Mouse (Mus musculus) MEL (cell line): ENCODE data around the gene Arhgap18. TPM values are rescaled to one million over a fixed set of nuclear protein-coding genes. Genes with fewer than 3 reads are reported as not detected.

Experiments used
- DNase-seq: peaks from one replicate; pipeline ENCODE4 v3.0.0; 2011; ENCODE audit warnings: low read depth, low spot score
- H3K27ac ChIP-seq: 2 replicates; pipeline ENCODE4 v1.5.1; 2012; ENCODE audit warnings: low read depth, mild to moderate bottlenecking, control low read depth, low read length, moderate library complexity; ENCODE audit not compliant: control insufficient read depth
- H3K27me3 ChIP-seq, 2 experiments: fragments of 150-350 bp in 1 of 2; sonication (generic) in 1 of 2; 2 replicates each; pipeline ENCODE4 v1.6.1; 2012; ENCODE audit warnings: low read length in 2 of 2, mild to moderate bottlenecking in 2 of 2, improper control_type of control experiment in 1 of 2, moderate library complexity in 1 of 2; ENCODE audit not compliant: insufficient read depth in 2 of 2, control insufficient read depth in 1 of 2
- H3K36me3 ChIP-seq, 2 experiments: 2 replicates each; pipeline ENCODE4 v1.6.1; 2012 to 2014; ENCODE audit warnings: low read length in 2 of 2, improper control_type of control experiment in 1 of 2, inconsistent platforms in 1 of 2, mild to moderate bottlenecking in 1 of 2; ENCODE audit not compliant: insufficient read depth in 2 of 2, control insufficient read depth in 1 of 2
- H3K4me1 ChIP-seq, 2 experiments: fragments of 150-350 bp in 1 of 2; sonication (generic) in 1 of 2; 2 replicates each; pipeline ENCODE4 v1.6.1; 2012; ENCODE audit warnings: low read length in 2 of 2, improper control_type of control experiment in 1 of 2, mild to moderate bottlenecking in 1 of 2; ENCODE audit not compliant: insufficient read depth in 2 of 2, control insufficient read depth in 1 of 2
- H3K4me3 ChIP-seq, 2 experiments: fragments of 150-350 bp in 1 of 2; sonication (generic) in 1 of 2; 2 replicates each; pipeline ENCODE4 v1.5.1; 2012; ENCODE audit warnings: low read depth in 2 of 2, low read length in 2 of 2, mild to moderate bottlenecking in 2 of 2, moderate library complexity in 2 of 2, control low read depth in 1 of 2, improper control_type of control experiment in 1 of 2; ENCODE audit not compliant: control insufficient read depth in 1 of 2, insufficient read depth in 1 of 2
- H3K79me2 ChIP-seq: 2 replicates; pipeline ENCODE4 v1.6.1; 2012; ENCODE audit warnings: mild to moderate bottlenecking, low read length, moderate library complexity; ENCODE audit not compliant: control insufficient read depth, poor library complexity, insufficient read depth
- H3K9ac ChIP-seq: 2 replicates; pipeline ENCODE4 v1.6.1; 2012; ENCODE audit warnings: low read depth, mild to moderate bottlenecking, control low read depth, low read length, moderate library complexity; ENCODE audit not compliant: control insufficient read depth, poor library complexity, severe bottlenecking
- H3K9me3 ChIP-seq: fragments of 150-350 bp; sonication (generic); replicated peaks from 2 replicates; pipeline ENCODE4 v1.6.1; 2012; ENCODE audit warnings: mild to moderate bottlenecking, low read length, improper control_type of control experiment, moderate library complexity; ENCODE audit not compliant: insufficient read depth
- CHD1 ChIP-seq: IDR thresholded peaks from 2 replicates; pipeline ENCODE4 v1.6.1; 2012; ENCODE audit warnings: low read depth, mild to moderate bottlenecking, inconsistent platforms, low read length, improper control_type of control experiment
- ELF1 ChIP-seq: IDR thresholded peaks from 2 replicates; pipeline ENCODE4 v1.6.1; 2014; ENCODE audit warnings: low read depth, mild to moderate bottlenecking, inconsistent platforms, low read length, improper control_type of control experiment, moderate library complexity
- EP300 ChIP-seq, 2 experiments: IDR thresholded peaks; 2 replicates each; pipeline ENCODE4 v1.6.1; 2011; ENCODE audit warnings: improper control_type of control experiment in 2 of 2, low read length in 2 of 2, low read depth in 1 of 2, mild to moderate bottlenecking in 1 of 2
- GABPA ChIP-seq: IDR thresholded peaks from 2 replicates; pipeline ENCODE4 v1.6.1; 2012; ENCODE audit warnings: low read depth, mild to moderate bottlenecking, inconsistent platforms, low read length, improper control_type of control experiment, moderate library complexity
- GATA1 ChIP-seq: IDR thresholded peaks from 2 replicates; pipeline ENCODE4 v1.6.1; 2011; ENCODE audit warnings: low read depth, low read length, improper control_type of control experiment
- JUND ChIP-seq: IDR thresholded peaks from 2 replicates; pipeline ENCODE4 v1.6.1; 2011; ENCODE audit warnings: low read depth, mild to moderate bottlenecking, improper control_type of control experiment, low read length
- KAT2A ChIP-seq: conservative IDR thresholded peaks from 2 replicates; pipeline ENCODE4 v1.6.1; 2012; ENCODE audit warnings: low read depth, low read length, improper control_type of control experiment, inconsistent platforms
- MAFK ChIP-seq: IDR thresholded peaks from 2 replicates; pipeline ENCODE4 v1.6.1; 2011; ENCODE audit warnings: low read depth, mild to moderate bottlenecking, low read length, improper control_type of control experiment, borderline replicate concordance
- MAX ChIP-seq: IDR thresholded peaks from 2 replicates; pipeline ENCODE4 v1.6.1; 2011; ENCODE audit warnings: low read length, improper control_type of control experiment
- MAZ ChIP-seq: IDR thresholded peaks from 2 replicates; pipeline ENCODE4 v1.6.1; 2012; ENCODE audit warnings: low read depth, mild to moderate bottlenecking, inconsistent platforms, low read length, improper control_type of control experiment
- MXI1 ChIP-seq: IDR thresholded peaks from 2 replicates; pipeline ENCODE4 v1.6.1; 2011; ENCODE audit warnings: mild to moderate bottlenecking, low read depth, low read length, improper control_type of control experiment
- MYC ChIP-seq: IDR thresholded peaks from 2 replicates; pipeline ENCODE4 v1.6.1; 2011; ENCODE audit warnings: low read depth, mild to moderate bottlenecking, low read length, improper control_type of control experiment, moderate library complexity
- NRF1 ChIP-seq: IDR thresholded peaks from 2 replicates; pipeline ENCODE4 v1.6.1; 2014; ENCODE audit warnings: low read depth, mild to moderate bottlenecking, inconsistent platforms, low read length, improper control_type of control experiment, moderate library complexity; ENCODE audit not compliant: poor library complexity, insufficient read depth, severe bottlenecking
- POLR2A ChIP-seq, 2 experiments: IDR thresholded peaks; 2 replicates each; pipeline ENCODE4 v1.6.1; 2011 to 2012; ENCODE audit warnings: low read length in 2 of 2, mild to moderate bottlenecking in 2 of 2, control low read depth in 1 of 2, improper control_type of control experiment in 1 of 2, low read depth in 1 of 2, moderate library complexity in 1 of 2; ENCODE audit not compliant: control insufficient read depth in 1 of 2, insufficient read depth in 1 of 2, poor library complexity in 1 of 2
- POLR2AphosphoS2 ChIP-seq: IDR thresholded peaks from 2 replicates; pipeline ENCODE4 v1.6.1; 2011; ENCODE audit warnings: low read length, improper control_type of control experiment
- SIN3A ChIP-seq: IDR thresholded peaks from 2 replicates; pipeline ENCODE4 v1.6.1; 2012; ENCODE audit warnings: low read length, improper control_type of control experiment, inconsistent platforms
- UBTF ChIP-seq: IDR thresholded peaks from 2 replicates; pipeline ENCODE4 v1.6.1; 2012; ENCODE audit warnings: low read depth, mild to moderate bottlenecking, inconsistent platforms, low read length, improper control_type of control experiment, moderate library complexity, borderline replicate concordance; ENCODE audit not compliant: insufficient read depth
- ZC3H11A ChIP-seq: IDR thresholded peaks from 2 replicates; pipeline ENCODE4 v1.6.1; 2012; ENCODE audit warnings: low read depth, mild to moderate bottlenecking, inconsistent platforms, low read length, improper control_type of control experiment
- ZKSCAN1 ChIP-seq: IDR thresholded peaks from 2 replicates; pipeline ENCODE4 v1.6.1; 2012; ENCODE audit warnings: low read depth, mild to moderate bottlenecking, inconsistent platforms, low read length, improper control_type of control experiment, moderate library complexity
- ZMIZ1 ChIP-seq: IDR thresholded peaks from 2 replicates; pipeline ENCODE4 v1.6.1; 2012; ENCODE audit warnings: low read depth, mild to moderate bottlenecking, inconsistent platforms, low read length, improper control_type of control experiment, moderate library complexity
- polyA plus RNA-seq, 2 experiments: library from polyadenylated mRNA; stranded (reverse) in 1 of 2; unstranded in 1 of 2; fragments of >175 nt in 1 of 2; fragments of >200 nt in 1 of 2; gene quantifications; 2 replicates each; pipeline versions ENCODE4 v1.2.1 to v1.2.4; 2012; ENCODE audit warnings: low replicate concordance in 2 of 2, low read depth in 1 of 2; ENCODE audit not compliant: insufficient read length in 2 of 2, insufficient read depth in 1 of 2, missing spikeins in 1 of 2
- total RNA-seq: library from RNA; depleted of rRNA; stranded (reverse); fragments of 300-350 nt; gene quantifications from 2 replicates; pipeline ENCODE4 v1.2.3, GENCODE M21; 2012

Arhgap18 gene
- total and polyA plus RNA-seq, 3 experiments, result 3.4 to 4.4 TPM; not detected in 1

DNA sequence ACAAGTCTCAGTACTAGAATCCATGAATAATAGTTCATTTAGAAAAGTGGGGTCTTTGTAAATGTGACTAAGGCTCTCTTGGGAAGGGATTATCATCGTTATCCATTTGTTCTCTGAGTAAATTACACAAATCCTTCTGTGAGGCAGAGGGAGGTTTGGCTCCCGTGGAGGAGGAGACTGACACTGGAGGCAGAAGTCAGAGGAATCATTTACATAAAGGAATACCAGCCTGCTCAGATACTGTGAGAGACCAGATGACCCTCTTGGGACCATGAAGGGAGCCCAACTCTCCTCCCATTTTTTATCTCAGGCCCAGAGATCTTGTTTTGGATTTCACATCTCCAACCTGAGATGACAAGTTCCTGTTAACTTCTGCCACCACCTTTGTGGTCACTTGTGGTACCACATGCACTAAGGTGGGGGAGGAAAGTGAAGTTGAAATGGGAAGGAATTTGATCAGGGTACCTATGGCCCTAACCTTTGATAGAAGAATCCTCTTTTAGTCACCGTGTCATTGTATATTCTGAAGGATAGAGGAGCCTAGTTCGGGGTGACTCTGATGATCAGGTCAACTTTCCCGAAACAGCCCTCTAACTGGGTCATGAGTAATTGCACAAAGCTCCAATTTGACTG, 51.2 kb downstream of the Arhgap18 start:
- TF ChIP-seq MYC, result no peak
- TF ChIP-seq ZC3H11A, result no peak
- TF ChIP-seq GABPA, result no peak
- no peak for TF ChIP-seq POLR2A (IDR thresholded peaks at IDR 0.05; ENCODE audit: control insufficient read depth in 1 of 2, insufficient read depth in 1 of 2, low read depth in 1 of 2, low read length in 2 of 2, poor library complexity in 1 of 2)
- TF ChIP-seq CHD1, result no peak
- TF ChIP-seq ZMIZ1, result no peak
- no peak for TF ChIP-seq EP300 (IDR thresholded peaks at IDR 0.05; ENCODE audit: low read depth in 1 of 2, low read length in 2 of 2)
- no peak for TF ChIP-seq MAX
- TF ChIP-seq UBTF, result no peak
- TF ChIP-seq MAFK, result no peak
- no peak for TF ChIP-seq MXI1
- no peak for TF ChIP-seq KAT2A
- no peak for TF ChIP-seq ZKSCAN1
- TF ChIP-seq SIN3A, result no peak
- TF ChIP-seq NRF1, result no peak
- no peaks in the 10 kb centered on the region for H3K27me3 ChIP-seq
- no peak overlapping the region for H3K4me3 ChIP-seq
- no peak overlapping the region for H3K9ac ChIP-seq
- peaks cover 3 to 6% of the 10 kb centered on the region in 2 experiments; a peak in 2 of 4 replicates for H3K4me1 ChIP-seq
- H3K9me3 ChIP-seq, result no peaks in the 10 kb centered on the region
- peaks cover 0 to 10% of the 10 kb centered on the region in 2 experiments; a peak in 2 of 4 replicates for H3K36me3 ChIP-seq
- DNase-seq, result no peak
- no peaks in the 10 kb centered on the region for H3K79me2 ChIP-seq
- H3K27ac ChIP-seq, result no peak overlapping the region

DNA sequence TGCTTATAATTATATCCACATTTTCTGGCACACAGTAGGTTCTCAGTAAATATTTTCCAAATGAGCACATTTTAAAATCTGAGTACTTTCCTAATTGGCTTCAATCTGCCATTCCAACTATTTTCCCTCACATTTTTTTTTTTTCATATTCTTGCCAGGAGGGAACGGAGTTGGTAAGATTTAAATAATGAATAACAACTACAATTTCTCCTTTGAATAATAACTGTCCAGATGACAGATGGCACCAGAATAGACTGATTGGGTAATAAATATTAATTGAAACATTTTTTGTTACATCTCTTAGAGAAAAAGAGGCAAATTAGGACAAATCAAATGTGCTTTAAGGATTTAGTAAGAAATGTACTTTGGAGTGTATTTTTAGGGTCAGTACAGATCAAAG, 51.8 kb downstream of the Arhgap18 start:
- Histone ChIP-seq H3K36me3 (peaks cover 0 to 7% of the 10 kb centered on the region in 2 experiments; a peak in 2 of 4 replicates), H3K27me3 (no peaks in the 10 kb centered on the region), H3K4me3 (no peak overlapping the region), H3K9me3 (no peaks in the 10 kb centered on the region), H3K27ac (no peak overlapping the region), H3K79me2 (no peaks in the 10 kb centered on the region), H3K9ac (no peak overlapping the region), H3K4me1 (peaks cover under 1 to 2% of the 10 kb centered on the region in 2 experiments; a peak in 2 of 4 replicates)
- TF ChIP-seq NRF1 (no peak), JUND (no peak), GABPA (no peak), MAZ (no peak), GATA1 (no peak), ELF1 (no peak), POLR2AphosphoS2 (no peak)
- DNase-seq, result no peak
